Mouse (Mus musculus): Measurements from ENCODE around the gene Mreg.

The Mreg gene

GRCm38 (mm10) chr1:72123434-72124297 is 88.4 kb downstream of the Mreg start:
- ChIA-PET POLR2A (interaction anchor here (0.6 to 2.1 kb wide), 8 partner anchors 9 to 1462 kb away, joined by 3 to 7 read pairs (median 4); no protein-coding TSS in a partner anchor), CTCF (interaction anchor here (0.5 to 2.0 kb wide), 20 partner anchors 9 to 835 kb away, joined by 3 to 22 read pairs (median 6); no protein-coding TSS in a partner anchor)

DNA sequence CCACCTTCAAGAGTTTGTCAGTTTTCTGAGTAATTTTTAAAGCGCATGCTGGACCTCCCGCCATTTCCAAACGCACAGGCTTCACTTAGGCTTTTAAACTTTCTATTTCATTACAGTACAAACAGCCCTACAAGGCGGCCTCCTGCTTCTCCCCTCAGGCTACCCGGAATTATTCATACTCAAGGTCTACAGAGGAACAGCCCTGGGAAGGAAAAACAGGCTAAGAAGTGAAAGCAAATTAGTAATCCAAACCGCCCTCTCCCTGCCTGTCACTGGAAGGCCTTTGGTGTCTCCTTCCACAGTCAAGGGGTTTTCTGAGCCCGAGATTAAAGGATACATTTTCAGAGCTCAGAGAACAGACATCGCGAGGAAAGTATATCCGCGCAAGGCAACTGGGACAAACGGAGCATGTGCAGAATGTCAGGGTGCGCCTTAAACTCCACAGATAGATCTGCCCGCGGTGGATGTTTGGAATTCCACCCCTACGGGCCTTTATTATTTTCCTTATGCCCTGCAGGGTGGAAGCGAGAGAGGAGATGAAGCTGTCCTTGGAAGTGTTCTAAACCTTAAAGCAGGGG is 90.4 kb downstream of the Mreg start:
- ChIA-PET POLR2A (interaction anchor here in 2 of 4 experiments (0.8 to 1.7 kb wide), 7 partner anchors 12 to 480 kb away, joined by 3 to 4 read pairs (median 3); no protein-coding TSS in a partner anchor), CTCF (interaction anchor here in 1 of 4 experiments (1.0 kb wide), 1 partner anchor 12 kb away, joined by 3 read pairs; no protein-coding TSS in a partner anchor)

- POLR2A ChIA-PET, result no interaction called here
- CTCF ChIA-PET, result interaction anchor here in 1 of 4 experiments (0.5 kb wide), 1 partner anchor 325 kb away, joined by 3 read pairs; no protein-coding TSS in a partner anchor
Observed at GRCm38 (mm10) chr1:72119981-72120380, 92.1 kb downstream of the Mreg start.

- ChIA-PET POLR2A (interaction anchor here in 1 of 4 experiments (0.9 kb wide), 1 partner anchor 69 kb away, joined by 3 read pairs; no protein-coding TSS in a partner anchor), CTCF (interaction anchor here in 1 of 4 experiments (0.6 kb wide), 1 partner anchor 313 kb away, joined by 4 read pairs; no protein-coding TSS in a partner anchor)
Observed at GRCm38 (mm10) chr1:72114206-72114605, 97.9 kb downstream of the Mreg start.

All from embryonic stem cell, embryonic (primary cell).